Mouse (Mus musculus) activated CD4-positive, CD25-positive, alpha-beta regulatory T cell, adult 4 months (primary cell): ENCODE measurements around the gene Rassf8. TPM values are rescaled to one million over a fixed set of nuclear protein-coding genes. Genes with fewer than 3 reads are reported as not detected.

Experiments
- ATAC-seq: one replicate; pipeline ENCODE4 v1.8.0; 2017
- polyA plus RNA-seq, 2 experiments: library from polyadenylated mRNA; unstranded; fragments of 100-300 nt; shearing (Covaris generic); gene quantifications; one replicate each; pipeline ENCODE4 v1.2.1; 2017

Gene Rassf8
- polyA plus RNA-seq, 2 experiments from 2014 or later = 0.19 to 0.32 TPM

DNA sequence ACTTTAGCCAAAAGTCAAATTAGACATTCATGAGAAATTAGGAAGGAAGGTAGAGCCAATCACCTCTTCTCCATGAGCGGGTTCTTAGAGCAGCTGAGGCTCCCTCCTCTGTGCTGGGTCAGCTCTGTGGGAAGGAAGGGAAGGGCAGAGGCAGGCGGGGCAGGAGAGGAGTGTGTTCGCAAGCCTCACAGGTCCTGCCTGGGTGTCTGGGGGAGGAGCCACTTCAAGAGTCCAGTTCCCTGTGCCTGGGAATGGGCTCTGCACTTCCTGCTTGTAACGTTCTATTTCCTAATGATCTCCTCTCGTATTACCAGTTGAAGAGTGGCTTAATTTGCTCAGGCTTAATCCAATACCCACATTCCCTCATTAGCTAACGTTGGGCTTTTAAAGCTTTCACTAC, 32.8 kb downstream of the Rassf8 start:
- no peak for ATAC-seq

GRCm38 (mm10) chr6:145780180-145780802, 33.7 kb downstream of the Rassf8 start:
- no peak for ATAC-seq

DNA sequence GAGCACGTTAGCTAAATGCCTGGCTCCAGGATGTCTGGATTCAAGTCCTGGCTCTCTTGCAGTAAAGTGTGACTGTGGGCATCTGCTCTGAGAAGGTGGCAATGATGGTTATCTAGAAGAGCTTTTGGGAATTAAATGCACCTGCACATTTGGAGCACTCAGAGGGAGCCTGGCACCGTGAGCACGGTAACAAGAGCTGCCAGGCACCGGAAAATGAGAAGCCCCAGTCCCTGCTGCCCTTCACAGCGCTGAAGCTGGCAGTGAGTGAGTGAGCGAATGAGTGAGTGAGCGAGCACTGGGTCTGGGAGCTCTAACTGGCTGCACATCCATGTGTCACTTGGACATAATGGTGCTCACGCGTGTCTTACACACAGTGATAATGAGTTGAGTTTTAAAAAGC, 34.7 kb downstream of the Rassf8 start:
- no peak for ATAC-seq

- ATAC-seq = no peak
Observed at GRCm38 (mm10) chr6:145781966-145782365, 35.4 kb downstream of the Rassf8 start.

DNA sequence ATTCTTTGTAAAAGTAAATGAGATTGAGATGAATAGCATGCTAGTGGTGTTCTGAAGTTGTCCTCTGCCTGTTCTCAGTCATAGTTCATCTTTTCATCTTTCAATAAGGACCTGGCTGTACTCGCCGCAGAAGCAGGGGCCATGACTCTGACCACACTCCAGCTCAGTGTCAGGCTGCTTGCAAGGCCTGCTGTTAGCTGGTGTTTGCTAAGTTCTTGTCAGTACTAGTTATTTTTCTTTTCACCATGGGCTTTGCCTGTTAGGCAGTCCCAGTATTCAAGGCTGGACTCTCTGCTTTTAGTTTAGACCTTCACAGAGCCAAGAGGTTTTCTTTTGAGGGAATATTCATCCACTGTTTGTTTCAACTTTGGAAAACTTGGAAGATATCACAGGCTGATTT, 40.8 kb downstream of the Rassf8 start:
- ATAC-seq = no peak

GRCm38 (mm10) chr6:145789738-145790137, 43.2 kb downstream of the Rassf8 start:
- no peak for ATAC-seq

DNA sequence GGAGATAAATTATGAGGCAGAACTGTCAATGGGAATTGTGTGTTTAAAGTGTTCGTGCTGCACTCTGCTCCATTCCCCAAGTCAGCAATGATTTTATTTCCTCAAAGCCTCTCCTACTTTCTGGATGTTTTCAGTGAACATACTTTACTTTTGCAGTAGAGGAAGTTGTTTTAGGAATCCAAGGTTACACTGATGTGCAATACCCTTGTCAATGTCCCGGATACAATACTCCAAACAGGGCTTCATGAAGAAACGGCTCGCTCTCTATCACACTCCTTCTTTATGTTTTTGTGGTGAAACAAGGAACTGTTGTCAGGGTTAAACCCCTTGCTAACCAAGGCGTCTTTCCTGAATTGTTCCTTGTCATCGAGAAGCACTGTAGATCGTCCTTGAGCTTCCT, 45.8 kb downstream of the Rassf8 start:
- ATAC-seq = no peak

DNA sequence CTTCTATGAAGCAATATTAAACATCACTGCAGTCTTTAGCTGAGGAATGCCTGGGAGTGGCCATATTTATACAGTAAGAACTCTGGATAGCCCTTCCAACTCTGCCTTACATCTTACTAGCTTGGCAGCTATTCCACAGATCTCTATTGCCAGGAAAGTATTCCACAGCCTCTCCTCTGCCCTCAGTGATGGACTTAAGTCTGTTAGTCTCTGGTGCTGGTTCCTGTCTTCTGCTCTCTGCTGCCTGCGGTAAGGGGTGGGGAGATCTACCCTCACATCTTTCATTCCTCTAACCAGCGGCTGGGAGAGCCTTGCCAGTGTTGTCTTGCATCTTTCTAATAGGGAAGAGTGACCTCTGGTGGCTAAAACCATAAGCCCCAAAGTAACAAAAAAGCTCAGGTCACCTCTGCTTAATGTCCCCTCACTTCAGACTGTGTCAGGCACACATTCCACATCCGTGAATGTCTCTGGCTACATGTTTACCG, 46.6 kb downstream of the Rassf8 start:
- ATAC-seq = peak; percentile 63

DNA sequence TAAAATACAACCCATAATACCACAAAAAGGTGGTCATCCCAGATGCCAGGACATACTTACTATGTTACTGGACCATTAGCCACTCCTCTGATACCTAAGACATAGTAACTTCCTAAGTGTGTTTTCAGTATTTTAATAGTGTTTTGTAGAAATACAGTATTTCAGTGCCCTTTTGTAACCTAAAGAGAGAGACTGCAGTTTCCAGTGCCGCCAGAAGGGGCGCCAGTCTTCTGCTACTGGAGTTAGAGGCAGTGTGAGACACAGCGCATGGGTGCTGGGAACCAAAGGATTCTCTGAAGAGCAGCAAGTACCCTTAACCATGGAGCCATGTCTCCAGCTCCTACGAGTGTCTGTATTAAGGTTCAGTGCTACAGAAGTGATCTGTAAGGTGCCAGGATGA, 48.1 kb downstream of the Rassf8 start:
- ATAC-seq = no peak

DNA sequence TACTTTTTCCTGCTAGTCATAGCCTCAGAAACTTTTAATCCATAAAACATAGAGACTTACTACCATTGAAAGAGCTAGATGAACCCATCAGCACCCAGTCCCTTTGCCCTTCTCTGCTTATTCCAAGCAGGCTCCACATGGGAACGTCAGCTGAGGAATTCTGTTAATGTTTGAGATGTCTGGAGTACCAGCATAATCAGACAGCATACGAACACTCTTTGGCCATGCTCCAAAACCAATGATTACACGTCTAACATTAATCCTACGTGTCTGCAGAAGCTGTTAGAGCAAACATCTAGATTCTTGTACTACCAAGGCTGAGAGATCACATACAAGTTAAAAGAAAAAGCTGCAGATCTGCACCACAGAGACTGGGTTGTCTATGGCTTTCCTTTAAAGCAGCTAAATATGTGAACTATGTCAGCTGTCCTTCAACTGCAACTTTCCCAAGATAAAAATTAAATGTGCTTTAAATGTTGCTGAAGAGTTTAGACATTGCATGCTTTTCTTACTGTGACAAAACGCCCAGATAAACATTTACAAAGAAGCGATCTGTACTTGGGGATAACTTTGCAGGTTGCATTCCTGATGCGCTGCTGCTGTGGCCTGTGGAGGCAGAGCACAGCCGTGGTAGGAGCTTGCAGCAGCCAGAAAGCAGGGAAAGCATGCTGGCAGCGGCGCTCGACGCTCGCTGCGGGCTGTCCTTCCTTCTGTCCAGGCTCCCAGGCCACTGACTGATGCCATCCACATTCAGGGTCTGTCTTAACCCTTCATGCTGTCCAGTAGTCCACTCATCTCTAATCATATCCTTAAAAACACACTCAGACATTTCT, 49.9 kb downstream of the Rassf8 start:
- ATAC-seq = no peak

- ATAC-seq = no peak
Observed at GRCm38 (mm10) chr6:145797692-145798091, 51.1 kb downstream of the Rassf8 start.

GRCm38 (mm10) chr6:145801796-145802488, 55.4 kb downstream of the Rassf8 start:
- ATAC-seq = no peak

DNA sequence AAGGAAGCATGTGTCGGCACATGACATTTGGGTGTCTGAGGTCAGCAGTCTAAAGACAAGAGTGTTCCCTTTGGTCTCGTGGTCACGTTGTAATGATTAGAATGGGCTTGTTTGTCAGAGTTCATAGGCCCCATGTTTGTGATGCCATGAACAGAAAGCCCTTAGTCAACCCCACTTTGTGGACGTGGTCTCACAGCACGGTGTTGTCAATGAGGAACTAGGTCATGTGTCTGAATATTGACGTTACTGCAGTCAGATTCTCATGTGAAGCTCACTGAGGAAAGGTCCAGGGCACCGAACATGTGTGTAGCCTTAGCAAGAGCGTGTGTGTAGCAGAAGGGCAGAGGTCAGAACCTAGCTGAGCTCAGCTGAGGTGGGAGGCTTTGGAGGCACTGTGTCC, 56.3 kb downstream of the Rassf8 start:
- no peak for ATAC-seq

- no peak for ATAC-seq
Observed at GRCm38 (mm10) chr6:145804276-145804675, 57.7 kb downstream of the Rassf8 start.

- no peak for ATAC-seq
Observed at GRCm38 (mm10) chr6:145806784-145807183, 60.2 kb downstream of the Rassf8 start.

GRCm38 (mm10) chr6:145807929-145808328, 61.4 kb downstream of the Rassf8 start:
- ATAC-seq = no peak

DNA sequence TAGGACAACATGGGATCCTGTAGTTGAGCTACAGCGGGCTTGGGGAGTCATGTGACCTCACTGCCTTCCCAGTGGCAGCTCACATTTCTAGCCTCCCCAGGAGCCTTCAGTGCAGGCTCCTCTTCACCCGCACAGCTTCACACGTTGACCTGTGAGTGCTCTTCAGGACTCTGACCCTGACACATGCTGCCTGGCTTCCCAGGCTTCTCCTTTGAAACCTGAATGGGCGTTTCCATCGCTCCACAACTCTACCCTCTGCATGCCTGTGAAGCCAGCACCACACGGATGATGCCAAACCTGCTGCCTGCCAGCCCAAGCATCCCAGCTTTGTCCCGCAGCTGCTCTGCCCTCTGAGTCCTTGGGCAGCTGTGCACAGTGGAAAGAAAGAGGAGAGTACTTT, 63.0 kb downstream of the Rassf8 start:
- ATAC-seq = no peak

GRCm38 (mm10) chr6:145810015-145810414, 63.5 kb downstream of the Rassf8 start:
- no peak for ATAC-seq

GRCm38 (mm10) chr6:145811174-145811573, 64.6 kb downstream of the Rassf8 start:
- no peak for ATAC-seq

- no peak for ATAC-seq
Observed at GRCm38 (mm10) chr6:145815200-145815599, 68.7 kb downstream of the Rassf8 start.

- ATAC-seq = no peak
Observed at GRCm38 (mm10) chr6:145819151-145819550, 72.6 kb downstream of the Rassf8 start.

DNA sequence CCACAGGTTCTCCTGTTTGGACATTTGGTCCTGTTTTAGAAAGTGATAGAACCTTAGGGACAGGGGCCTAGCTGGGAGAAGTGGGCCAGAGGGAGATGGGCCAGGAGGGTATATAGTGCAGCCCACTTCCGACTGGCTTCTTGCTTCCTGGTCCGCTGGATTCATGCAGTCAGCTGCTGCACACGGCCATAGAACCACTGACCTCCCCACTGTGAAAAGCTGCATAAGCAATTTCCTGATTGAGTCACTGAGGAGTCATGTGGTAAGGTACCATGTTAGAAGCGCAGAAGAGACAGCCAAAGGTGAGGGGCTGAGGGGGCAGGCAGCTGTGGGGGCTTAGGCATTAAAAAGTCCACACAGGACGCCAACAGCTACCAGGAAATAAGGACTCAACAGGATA, 75.7 kb downstream of the Rassf8 start:
- no peak for ATAC-seq

DNA sequence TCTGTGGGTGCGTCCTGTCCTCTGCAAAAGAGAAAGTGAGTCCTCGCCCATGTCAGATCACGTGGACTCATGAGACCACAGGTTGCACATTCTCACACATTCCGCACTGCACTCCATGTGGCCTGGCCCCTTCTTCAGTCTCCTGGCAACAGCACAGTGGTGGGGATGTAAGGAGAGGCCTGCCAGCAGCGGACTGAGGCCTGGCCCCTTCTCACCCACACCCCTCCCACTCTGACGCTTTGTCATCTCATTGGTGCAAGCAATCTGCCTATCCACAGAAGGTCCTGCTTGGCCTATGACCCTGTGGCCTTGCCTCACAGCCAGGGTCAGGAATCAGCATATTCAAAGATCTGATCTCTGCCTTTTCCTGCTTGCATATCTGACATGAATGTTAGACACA, 76.6 kb downstream of the Rassf8 start:
- no peak for ATAC-seq
